In genomic region chr16:77500413-77500812, GRCm38 (mm10) we compare ENCODE assay signal across 8 mouse cellular contexts.
DNase-seq lines count a peak whose midpoint lies in the region; ATAC-seq and TF ChIP-seq lines count a peak whose summit lies in the region.

No protein-coding gene starts in this region.

- TF ChIP-seq CTCF in liver, adult 2 months (IDR thresholded peaks at IDR 0.05; ENCODE audit: low read depth, low read length) = no peak
- TF ChIP-seq CTCF in embryonic fibroblast, embryonic 13.5 days (IDR thresholded peaks at IDR 0.05; ENCODE audit: borderline replicate concordance, insufficient read depth, low read length) = no peak
- TF ChIP-seq CTCF in liver, postnatal 0 days (IDR thresholded peaks at IDR 0.05; ENCODE audit: low read depth) = no peak

- 46% methylated on average over 6 of the region's 6 CpGs for WGBS in liver, adult 2 months
- whole genome bisulfite sequencing in hindbrain, embryonic 11.5 days = 64% methylated on average over 6 of the region's 6 CpGs
- 61% methylated on average over 6 of the region's 6 CpGs for WGBS in liver, postnatal 0 days (ENCODE audit: insufficient replicate concordance)
- WGBS in stomach, embryonic 16.5 days = 8% methylated on average over 6 of the region's 6 CpGs

- H3K9ac ChIP-seq in liver, adult 2 months (ENCODE audit: low read depth, low read length) = peak overlapping the region; percentile 15; the same call in 1 of the 2 replicates
- no peak overlapping the region for H3K9ac ChIP-seq in hindbrain, embryonic 11.5 days (ENCODE audit: low read depth, low read length)
- no peak overlapping the region for H3K9ac ChIP-seq in liver, postnatal 0 days (replicated peaks)
- H3K9ac ChIP-seq in stomach, embryonic 16.5 days (ENCODE audit: low read length) = peak overlapping the region; percentile 73

- TF ChIP-seq EP300 in liver, postnatal 0 days (IDR thresholded peaks at IDR 0.05; ENCODE audit: low read depth) = no peak

- H3K4me1 ChIP-seq in liver, adult 2 months (ENCODE audit: control insufficient read depth, insufficient read depth, low read length) = no peaks in the 10 kb centered on the region; the same call in 1 of the 2 replicates
- H3K4me1 ChIP-seq in embryonic fibroblast, embryonic 13.5 days (ENCODE audit: control insufficient read depth, insufficient read depth, low read length) = no peaks in the 10 kb centered on the region
- no peaks in the 10 kb centered on the region for H3K4me1 ChIP-seq in hindbrain, embryonic 11.5 days (replicated peaks; ENCODE audit: control insufficient read depth, insufficient read depth, low read length)
- H3K4me1 ChIP-seq in liver, postnatal 0 days (ENCODE audit: insufficient read depth) = no peaks in the 10 kb centered on the region
- peaks cover 3% of the 10 kb centered on the region; the same call in 1 of the 2 replicates for H3K4me1 ChIP-seq in stomach, embryonic 16.5 days (ENCODE audit: control insufficient read depth, insufficient read depth, low read length)

- ATAC-seq in hindbrain, embryonic 11.5 days (ENCODE audit: low FRiP score) = peak; percentile 67
- 0 out of 2 replicates have a peak, but pooled peaks have one; percentile 35 for ATAC-seq in liver, postnatal 0 days
- peak; percentile 85 for ATAC-seq in stomach, embryonic 16.5 days (ENCODE audit: insufficient read depth, low FRiP score)
- ATAC-seq in activated CD4-positive, CD25-positive, alpha-beta regulatory T cell, adult 4 months = no peak

- peak; percentile 47 for DNase-seq in liver, adult 2 months (ENCODE audit: extremely low read depth, low read depth, low spot score)
- no peak for DNase-seq in liver
- DNase-seq in hindbrain, embryonic 11.5 days (ENCODE audit: low spot score) = peak; percentile 29
- no peak for DNase-seq in liver, postnatal 0 days
- no peak for DNase-seq in natural killer cell, adult 2 months (ENCODE audit: low spot score in 2 of 2)

- no peak overlapping the region; the same call in 1 of the 2 replicates for H3K27ac ChIP-seq in liver, adult 2 months (replicated peaks; ENCODE audit: insufficient read depth, low read depth, low read length)
- H3K27ac ChIP-seq in embryonic fibroblast, embryonic 13.5 days (ENCODE audit: insufficient read depth, low read length) = peak overlapping the region; percentile 95
- H3K27ac ChIP-seq in hindbrain, embryonic 11.5 days (ENCODE audit: low read depth, low read length) = peak overlapping the region; percentile 65; the same call in 1 of the 2 replicates
- H3K27ac ChIP-seq in liver, postnatal 0 days (ENCODE audit: low read depth) = peak overlapping the region; percentile 85
- peak overlapping the region; percentile 97 for H3K27ac ChIP-seq in stomach, embryonic 16.5 days (ENCODE audit: low read length)

- H3K27me3 ChIP-seq in liver, adult 2 months (ENCODE audit: control insufficient read depth, insufficient read depth, low read length) = no peaks in the 10 kb centered on the region
- H3K27me3 ChIP-seq in hindbrain, embryonic 11.5 days (ENCODE audit: control insufficient read depth, insufficient read depth, low read length) = no peaks in the 10 kb centered on the region
- H3K27me3 ChIP-seq in liver, postnatal 0 days (ENCODE audit: insufficient read depth, low read length) = no peaks in the 10 kb centered on the region
- H3K27me3 ChIP-seq in stomach, embryonic 16.5 days (ENCODE audit: control insufficient read depth, insufficient read depth, low read length) = no peaks in the 10 kb centered on the region

- H3K9me3 ChIP-seq in hindbrain, embryonic 11.5 days (ENCODE audit: control insufficient read depth, low read length) = no peaks in the 10 kb centered on the region
- no peaks in the 10 kb centered on the region for H3K9me3 ChIP-seq in liver, postnatal 0 days (ENCODE audit: low read length)
- H3K9me3 ChIP-seq in stomach, embryonic 16.5 days (replicated peaks; ENCODE audit: control insufficient read depth, low read length) = no peaks in the 10 kb centered on the region

- no peak overlapping the region; the same call in 1 of the 2 replicates for H3K4me2 ChIP-seq in hindbrain, embryonic 11.5 days (replicated peaks; ENCODE audit: low read depth, low read length)
- peak overlapping the region; percentile 58 for H3K4me2 ChIP-seq in liver, postnatal 0 days (ENCODE audit: low read depth, low read length)
- peak overlapping the region; percentile 61 for H3K4me2 ChIP-seq in stomach, embryonic 16.5 days (ENCODE audit: low read depth, low read length)

- H3K79me2 ChIP-seq in liver, adult 2 months (ENCODE audit: control insufficient read depth, insufficient read depth, low read length) = no peaks in the 10 kb centered on the region

- H3K4me3 ChIP-seq in liver, adult 2 months (ENCODE audit: insufficient read depth, low read depth, low read length) = peak overlapping the region; percentile 54
- peak overlapping the region; percentile 50 for H3K4me3 ChIP-seq in embryonic fibroblast, embryonic 13.5 days (ENCODE audit: insufficient read depth, low read length)
- H3K4me3 ChIP-seq in hindbrain, embryonic 11.5 days (ENCODE audit: low read depth, low read length) = peak overlapping the region; percentile 1; the same call in 1 of the 2 replicates
- peak overlapping the region; percentile 29; the same call in 1 of the 2 replicates for H3K4me3 ChIP-seq in liver, postnatal 0 days (ENCODE audit: low read depth, low read length)
- peak overlapping the region; percentile 58 for H3K4me3 ChIP-seq in stomach, embryonic 16.5 days (replicated peaks; ENCODE audit: low read length)

- TF ChIP-seq POLR2A in liver, adult 2 months (IDR thresholded peaks at IDR 0.05; ENCODE audit: extremely low read depth, insufficient read depth, low read length) = no peak
- no peak for TF ChIP-seq POLR2A in embryonic fibroblast, embryonic 13.5 days (IDR thresholded peaks at IDR 0.05; ENCODE audit: low read depth, low read length)

- no peaks in the 10 kb centered on the region for H3K36me3 ChIP-seq in liver, adult 2 months (ENCODE audit: control insufficient read depth, insufficient read depth, low read length)
- no peaks in the 10 kb centered on the region for H3K36me3 ChIP-seq in hindbrain, embryonic 11.5 days (ENCODE audit: control insufficient read depth, insufficient read depth, low read length)
- no peaks in the 10 kb centered on the region for H3K36me3 ChIP-seq in liver, postnatal 0 days (replicated peaks; ENCODE audit: insufficient read depth, low read length)
- H3K36me3 ChIP-seq in stomach, embryonic 16.5 days (ENCODE audit: control insufficient read depth, insufficient read depth, low read length) = no peaks in the 10 kb centered on the region

Comparison
In these comparisons a context has a peak if more than half of its experiments do, and no peak if none do; other contexts are left out.
1. DNase-seq: peak in liver, adult 2 months (single experiment) and hindbrain, embryonic 11.5 days (single experiment); none in liver (single experiment), liver, postnatal 0 days (single experiment) and natural killer cell, adult 2 months (0 of 2).
2. H3K9ac ChIP-seq: peak in liver, adult 2 months (single experiment) and stomach, embryonic 16.5 days (single experiment); none in hindbrain, embryonic 11.5 days (single experiment) and liver, postnatal 0 days (single experiment).
3. H3K4me3 ChIP-seq: peak in every context shown above with its lines; median percentile 58 in stomach, embryonic 16.5 days; 54 in liver, adult 2 months; 50 in embryonic fibroblast, embryonic 13.5 days; 29 in liver, postnatal 0 days; 1 in hindbrain, embryonic 11.5 days.